In the genomic region with DNA sequence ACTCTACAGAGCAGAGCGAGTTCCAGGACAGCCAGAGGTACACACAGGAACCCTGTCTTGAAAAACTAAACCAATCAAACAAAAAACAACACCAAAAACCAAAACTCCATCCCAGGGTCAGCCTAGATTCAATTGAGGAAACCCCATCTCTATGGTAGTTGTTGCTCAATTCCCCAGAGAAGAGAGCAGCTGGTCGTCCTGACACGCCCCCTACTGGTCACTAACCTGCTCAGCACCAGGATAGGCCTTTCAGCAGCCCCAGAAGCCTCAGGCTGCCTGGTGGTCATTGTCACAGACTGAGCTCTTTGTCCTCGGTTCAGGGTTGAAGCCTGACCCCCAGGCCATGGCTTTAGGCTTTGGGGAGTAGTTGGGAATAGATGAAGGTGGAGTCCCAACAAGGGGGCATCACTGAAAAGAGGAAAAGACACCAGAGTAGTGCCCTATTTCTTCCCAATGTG, we compare ENCODE assay signal across 8 mouse cellular contexts. TPM values are rescaled to one million over a fixed set of nuclear protein-coding genes. Genes with fewer than 3 reads are reported as not detected.
DNase-seq lines count a peak whose midpoint lies in the region; ATAC-seq and TF ChIP-seq lines count a peak whose summit lies in the region.

A gene (minus strand): TSS at position 408 of the 458 bp plus-strand sequence.

- peak; percentile 56 to 61 for DNase-seq in cerebellum, postnatal 10 days
- no peak for DNase-seq in cerebellum, adult 8-10 months
- DNase-seq in gastrocnemius, adult 8-10 months (ENCODE audit: low spot score in 2 of 2), result peak in 1 of 2 experiments; percentile 33
- peak; percentile 37 for DNase-seq in left cerebral cortex, postnatal 4 days
- DNase-seq in mesoderm, embryonic 11.5 days (ENCODE audit: low read depth, low spot score), result peak; percentile 73
- DNase-seq in spleen, postnatal 36 days (ENCODE audit: low spot score in 2 of 2), result peak; percentile 50 to 67

- H3K27me3 ChIP-seq in hindbrain, embryonic 15.5 days, result no peaks in the 10 kb centered on the region

- H3K36me3 ChIP-seq in hindbrain, embryonic 15.5 days, result no peaks in the 10 kb centered on the region

- H3K4me2 ChIP-seq in hindbrain, embryonic 15.5 days, result no peak within 1 kb of the TSS

- H3K9me3 ChIP-seq in hindbrain, embryonic 15.5 days, result no peaks in the 10 kb centered on the region

- H3K27ac ChIP-seq in bone marrow macrophage, adult 2 months (ENCODE audit: insufficient read depth, low read depth, low read length), result no peak within 1 kb of the TSS
- H3K27ac ChIP-seq in hindbrain, embryonic 15.5 days (replicated peaks), result no peak within 1 kb of the TSS

- no peak within 1 kb of the TSS for H3K4me3 ChIP-seq in bone marrow macrophage, adult 2 months (ENCODE audit: insufficient read depth, low read length)
- no peak within 1 kb of the TSS for H3K4me3 ChIP-seq in hindbrain, embryonic 15.5 days

- intact Hi-C loops in left cerebral cortex, postnatal 4 days (cut with DNase I), result no loop called here

- peak; percentile 70 for TF ChIP-seq CTCF in bone marrow macrophage, adult 2 months (IDR thresholded peaks at IDR 0.05; ENCODE audit: low read depth, low read length)

- H3K4me1 ChIP-seq in bone marrow macrophage, adult 2 months (ENCODE audit: control insufficient read depth, insufficient read depth, low read length), result peaks cover 12% of the 10 kb centered on the region
- peaks cover 23% of the 10 kb centered on the region for H3K4me1 ChIP-seq in hindbrain, embryonic 15.5 days (replicated peaks)

- no peak for ATAC-seq in hindbrain, embryonic 15.5 days (ENCODE audit: low FRiP score, low read depth)

- no peak for TF ChIP-seq POLR2A in bone marrow macrophage, adult 2 months (IDR thresholded peaks at IDR 0.05; ENCODE audit: borderline replicate concordance, low read depth, low read length)

- WGBS in hindbrain, embryonic 15.5 days, result 26% methylated on average over 4 of the region's 4 CpGs

- H3K9ac ChIP-seq in hindbrain, embryonic 15.5 days, result no peak within 1 kb of the TSS

RNA-seq across cellular contexts. Expression of the gene that starts here (rescaled TPM):
- polyA plus RNA-seq in bone marrow macrophage, adult 2 months (2012; ENCODE audit: insufficient read depth, insufficient read length, missing spikeins), result 50.8 and 54.5 TPM in 2 replicates
- total RNA-seq in gastrocnemius, adult 8-10 months (2022), result 10 to 100 TPM; 10.4 to 12.7 (median 11.5) TPM
- 181 and 186 TPM in 2 replicates for polyA plus RNA-seq in hindbrain, embryonic 15.5 days (2015; fragmentation: Nextera tagmentation; extraction: Ambion mirVana)
- 100 to 1,000 TPM; 107 TPM for total RNA-seq in left cerebral cortex, postnatal 4 days (2021)

Comparison
In these comparisons a context has a peak if more than half of its experiments do, and no peak if none do; other contexts are left out.
1. RNA of the gene that starts here (total RNA-seq): 107 TPM in left cerebral cortex, postnatal 4 days; 10.4 to 12.7 TPM in gastrocnemius, adult 8-10 months; every median in the first group is over 4 times any median in the second.